35 mouse cellular contexts compared by ENCODE assay signal in the genomic region with DNA sequence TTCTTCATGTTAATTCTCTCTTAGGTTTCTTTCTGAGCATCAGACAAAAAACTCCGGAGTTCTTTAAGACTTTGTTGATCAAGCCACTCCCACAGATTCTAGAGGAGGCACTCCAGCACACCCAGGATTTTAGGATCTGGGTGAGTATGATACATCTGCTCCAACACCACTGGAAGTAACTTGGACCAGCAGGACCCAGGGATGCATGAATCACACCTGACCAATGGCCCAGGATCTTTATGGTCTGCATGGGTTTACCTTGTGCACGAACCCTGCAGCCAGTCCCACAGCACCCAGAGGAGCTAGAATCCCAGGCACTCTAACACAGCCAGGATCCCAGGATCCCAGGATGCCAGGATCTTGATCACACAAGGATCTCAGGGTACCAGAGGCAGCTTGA.
"Had no signal": no experiment of that assay in that cellular context is flagged by ENCODE, and none has a peak within 500 bp of the region (broad histone marks: within the 10 kb centered on the region; RNA-seq: fewer than 3 reads in every experiment).

No protein-coding gene starts in this region.

- H3K27me3 ChIP-seq: heart, embryonic 12.5 days; heart, embryonic 13.5 days; heart, embryonic 15.5 days; hindbrain, embryonic 12.5 days; hindbrain, embryonic 13.5 days; hindbrain, embryonic 15.5 days; intestine, embryonic 15.5 days; kidney, embryonic 15.5 days had no signal

- H3K36me3 ChIP-seq: heart, embryonic 10.5 days; heart, embryonic 12.5 days; heart, embryonic 13.5 days; heart, embryonic 15.5 days; hindbrain, embryonic 10.5 days; hindbrain, embryonic 12.5 days; hindbrain, embryonic 13.5 days; hindbrain, embryonic 15.5 days; intestine, embryonic 15.5 days; kidney, embryonic 15.5 days had no signal

- H3K27ac ChIP-seq: heart, embryonic 10.5 days; heart, embryonic 13.5 days; heart, embryonic 15.5 days; hindbrain, embryonic 10.5 days; hindbrain, embryonic 12.5 days; hindbrain, embryonic 13.5 days; hindbrain, embryonic 14.5 days; hindbrain, embryonic 15.5 days; hindbrain, postnatal 0 days; intestine, embryonic 15.5 days; kidney, embryonic 15.5 days; kidney, postnatal 0 days; layer of hippocampus, adult 2 months; left cerebral cortex, adult 2 months had no signal

- H3K4me3 ChIP-seq: heart, embryonic 10.5 days; heart, embryonic 12.5 days; heart, embryonic 13.5 days; heart, embryonic 15.5 days; hindbrain, embryonic 10.5 days; hindbrain, embryonic 12.5 days; hindbrain, embryonic 13.5 days; hindbrain, embryonic 15.5 days; intestine, embryonic 15.5 days; kidney, embryonic 15.5 days; layer of hippocampus, adult 2 months; left cerebral cortex, adult 2 months had no signal

- H3K4me1 ChIP-seq: heart, embryonic 10.5 days; heart, embryonic 12.5 days; heart, embryonic 13.5 days; heart, embryonic 15.5 days; hindbrain, embryonic 10.5 days; hindbrain, embryonic 12.5 days; hindbrain, embryonic 13.5 days; hindbrain, embryonic 15.5 days; intestine, embryonic 15.5 days; kidney, embryonic 15.5 days had no signal

- ATAC-seq: hindbrain, embryonic 16.5 days; hindbrain, postnatal 0 days; inflammation-experienced regulatory T-cells, adult 6 months; intestine, embryonic 15.5 days; intestine, embryonic 16.5 days; intestine, postnatal 0 days had no signal

- H3K9me3 ChIP-seq: heart, embryonic 15.5 days; intestine, embryonic 15.5 days had no signal

- DNase-seq: heart, postnatal 10 days; heart, postnatal 14 days; heart, postnatal 36 days; heart, postnatal 4 days; kidney, adult 11 months; kidney, adult 18-20 months; kidney, adult 2 months; kidney, adult 8-10 months; kidney, adult 9 months; kidney, postnatal 10 days; kidney, postnatal 14 days; kidney, postnatal 25 days; kidney, postnatal 36 days; kidney, postnatal 4 days; layer of hippocampus, adult 9-11 months; layer of hippocampus, postnatal 36 days had no signal
